Mouse (Mus musculus): ENCODE results near the gene Atxn2.
"Not testable (repeated sequence)": the region's sequence is repeated elsewhere in the genome, so short reads cannot be mapped to it uniquely, and the experiment has no call there.

Gene Atxn2

GRCm38 (mm10) chr5:121835949-121836691 lies 125.0 kb downstream of the Atxn2 start:
- in situ Hi-C loops (cut with MboI), result no loop called here

GRCm38 (mm10) chr5:121836692-121837415 lies 125.7 kb downstream of the Atxn2 start:
- in situ Hi-C loops (cut with MboI), result no loop called here

- in situ Hi-C loops (cut with MboI), result no loop called here
Measured at GRCm38 (mm10) chr5:121837441-121838340, 126.6 kb downstream of the Atxn2 start, which contains the start of gene Sh2b3. Gene Sh2b3, minus strand, starts transcription at chr5:121837646.

GRCm38 (mm10) chr5:121838341-121839127 lies 127.4 kb downstream of the Atxn2 start:
- in situ Hi-C loops (cut with MboI), result no loop called here

- in situ Hi-C loops (cut with MboI), result no loop called here
Measured at GRCm38 (mm10) chr5:121839128-121839473, 128.0 kb downstream of the Atxn2 start.

- in situ Hi-C loops (cut with MboI), result loop anchor here (5.0 kb wide), 1 partner anchor 34 kb away; no protein-coding TSS in a partner anchor
Measured at GRCm38 (mm10) chr5:121841516-121841915, 130.4 kb downstream of the Atxn2 start.

- in situ Hi-C loops (cut with MboI), result loop anchor here (5.0 kb wide), 1 partner anchor 35 kb away; no protein-coding TSS in a partner anchor
Measured at GRCm38 (mm10) chr5:121841973-121842372, 130.8 kb downstream of the Atxn2 start.

- in situ Hi-C loops (cut with MboI), result loop anchor here (5.0 kb wide), 1 partner anchor 35 kb away; no protein-coding TSS in a partner anchor
Measured at GRCm38 (mm10) chr5:121842665-121843118, 131.6 kb downstream of the Atxn2 start.

- in situ Hi-C loops (cut with MboI), result loop anchor here (5.0 kb wide), 1 partner anchor 36 kb away; no protein-coding TSS in a partner anchor
Measured at GRCm38 (mm10) chr5:121843138-121843905, 132.2 kb downstream of the Atxn2 start.

- in situ Hi-C loops (cut with MboI), result no loop called here
Measured at GRCm38 (mm10) chr5:121845361-121845760, 134.2 kb downstream of the Atxn2 start.

GRCm38 (mm10) chr5:121846322-121846721 lies 135.2 kb downstream of the Atxn2 start:
- in situ Hi-C loops (cut with MboI), result no loop called here

- in situ Hi-C loops (cut with MboI), result not testable (repeated sequence)
Measured at GRCm38 (mm10) chr5:121847269-121847668, 136.1 kb downstream of the Atxn2 start.

- in situ Hi-C loops (cut with MboI), result no loop called here
Measured at GRCm38 (mm10) chr5:121848035-121848519, 136.9 kb downstream of the Atxn2 start.

- in situ Hi-C loops (cut with MboI), result no loop called here
Measured at GRCm38 (mm10) chr5:121848743-121849142, 137.6 kb downstream of the Atxn2 start, which contains the start of gene Pheta1. Gene Pheta1, plus strand, starts transcription at chr5:121848984.

- in situ Hi-C loops (cut with MboI), result no loop called here
Measured at GRCm38 (mm10) chr5:121849478-121850349, 138.6 kb downstream of the Atxn2 start.

GRCm38 (mm10) chr5:121853368-121854051 lies 142.4 kb downstream of the Atxn2 start:
- in situ Hi-C loops (cut with MboI), result no loop called here

- in situ Hi-C loops (cut with MboI), result no loop called here
Measured at GRCm38 (mm10) chr5:121854768-121855167, 143.6 kb downstream of the Atxn2 start.

- in situ Hi-C loops (cut with MboI), result no loop called here
Measured at GRCm38 (mm10) chr5:121856740-121857139, 145.6 kb downstream of the Atxn2 start.
